Mouse (Mus musculus) Muller cell, postnatal 12 days (primary cell): ENCODE results near the gene Leng8.

ENCODE experiments used
- DNase-seq: peaks from one replicate; pipeline ENCODE4 v3.0.0-alpha.2; 2015; ENCODE audit errors: inconsistent ontology term

Gene Leng8

DNA sequence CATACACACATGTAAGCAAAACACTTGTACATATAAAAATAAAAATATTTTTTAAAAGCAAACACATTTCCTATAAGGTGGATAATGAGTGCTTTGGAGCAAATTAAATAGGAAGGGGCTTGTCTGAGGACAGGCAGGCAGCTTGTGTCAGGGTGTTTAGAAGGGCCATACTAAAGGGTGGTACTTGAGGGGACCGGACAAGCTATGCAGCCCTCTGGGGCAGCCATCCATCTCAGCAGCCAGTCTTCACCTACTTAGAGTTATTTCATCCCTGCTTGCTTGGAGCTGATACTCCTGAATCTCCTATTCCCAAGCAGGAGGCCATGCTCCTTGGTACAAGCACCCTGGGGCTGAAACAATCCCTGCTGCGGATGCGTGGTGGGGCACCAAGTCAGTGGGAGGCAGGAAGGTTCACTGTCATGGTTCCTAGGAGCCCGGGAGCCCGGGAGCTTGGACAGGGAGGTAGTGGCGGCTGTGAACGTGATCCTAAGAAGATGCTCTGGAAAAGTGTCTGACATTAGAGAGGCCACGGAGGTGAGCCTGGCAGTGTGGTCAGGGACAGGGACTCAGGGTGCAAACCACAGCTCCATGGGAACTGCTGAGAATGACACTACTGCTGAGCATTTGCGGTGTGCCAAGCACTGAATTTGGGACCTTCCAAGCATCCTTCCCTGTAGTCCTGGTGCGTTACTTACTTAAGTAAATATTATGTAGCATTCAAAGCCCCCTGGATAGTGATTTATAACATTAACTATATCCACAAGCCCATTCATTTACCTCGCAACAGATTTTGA, 9.7 kb upstream of the Leng8 start:
- no peak for DNase-seq

- DNase-seq = no peak
These were observed 8.9 kb upstream of the Leng8 start for GRCm38 (mm10) chr7:4127894-4128293.

- no peak for DNase-seq
These were observed 8.0 kb upstream of the Leng8 start for GRCm38 (mm10) chr7:4128860-4129259.

DNA sequence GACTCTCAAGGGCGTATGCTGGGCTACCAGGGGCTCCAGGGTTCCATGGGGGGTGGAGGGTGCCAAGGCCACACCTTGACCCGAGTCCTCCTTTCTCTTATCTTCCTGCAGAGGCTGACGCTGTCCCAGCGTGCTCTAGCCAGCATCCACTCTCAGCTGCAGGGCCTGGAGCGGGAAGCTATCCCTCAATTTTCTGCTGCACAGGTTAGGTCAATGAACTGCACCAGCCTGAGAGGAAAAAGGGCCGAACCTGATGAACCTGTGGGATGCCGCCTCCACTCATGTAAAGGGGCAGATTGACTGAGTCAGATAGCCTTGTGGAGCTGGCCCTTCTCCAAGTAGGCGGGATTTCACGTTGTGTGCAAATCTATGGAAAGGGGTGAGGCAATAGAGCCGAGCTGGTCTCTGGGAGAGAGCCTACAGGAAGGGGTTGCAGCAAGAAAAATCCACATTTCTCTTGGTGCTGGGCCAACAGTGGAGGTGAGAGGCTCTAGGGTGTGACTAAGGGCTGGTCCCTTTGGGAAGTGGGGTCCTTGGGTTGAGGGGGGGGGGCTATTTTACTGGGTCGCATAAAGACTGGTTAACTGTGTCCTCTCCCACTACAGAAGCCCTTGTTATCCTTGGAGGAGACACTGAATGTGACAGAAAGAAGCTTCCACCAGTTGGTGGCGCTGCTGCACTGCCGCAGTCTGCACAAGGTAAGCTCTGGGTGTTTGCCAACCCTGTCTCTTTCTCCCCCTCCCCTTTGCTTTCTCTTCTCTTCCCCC, 6.0 kb upstream of the Leng8 start:
- DNase-seq = peak; percentile 72

- DNase-seq = no peak
These were observed 4.9 kb upstream of the Leng8 start for GRCm38 (mm10) chr7:4131964-4132363.

- DNase-seq = no peak
These were observed 4.3 kb upstream of the Leng8 start for GRCm38 (mm10) chr7:4132581-4132980.

DNA sequence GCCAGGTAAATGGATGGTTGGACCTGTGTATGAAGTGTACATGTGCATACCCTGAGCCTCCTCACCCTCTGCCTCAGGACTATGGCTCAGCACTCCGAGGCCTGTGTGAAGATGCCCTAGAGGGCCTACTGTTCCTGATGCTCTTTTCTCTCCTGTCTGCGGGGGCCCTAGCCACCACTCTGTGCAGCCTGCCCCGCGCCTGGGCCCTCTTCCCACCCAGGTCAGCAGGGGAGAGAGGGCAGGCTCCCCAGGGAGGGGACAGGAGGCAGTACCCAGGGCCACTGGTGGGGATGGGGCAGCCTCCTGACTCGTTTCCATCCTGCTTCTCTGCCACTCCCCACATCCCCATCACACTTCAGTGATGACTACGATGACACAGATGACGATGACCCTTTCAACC, 3.8 kb upstream of the Leng8 start:
- no peak for DNase-seq

DNA sequence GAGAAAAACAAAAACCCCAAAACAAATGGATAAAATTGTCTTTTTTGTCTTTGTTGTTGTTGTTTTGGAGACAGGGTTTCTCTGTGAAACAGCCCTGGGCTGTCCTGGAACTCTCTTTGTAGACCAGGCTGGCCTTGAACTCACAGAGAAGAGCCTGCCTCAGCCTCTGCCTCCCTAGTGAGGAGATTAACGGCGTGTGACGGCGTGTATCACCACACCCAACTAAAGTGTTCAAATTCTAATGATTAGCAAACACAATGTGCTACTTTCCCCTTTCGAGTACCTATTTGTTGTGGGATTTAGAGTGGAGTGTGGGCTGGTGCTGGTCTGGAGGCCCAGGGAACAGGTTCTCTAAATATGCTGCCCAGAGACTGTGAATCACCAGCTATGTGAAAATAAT, 1.9 kb upstream of the Leng8 start:
- DNase-seq = no peak

DNA sequence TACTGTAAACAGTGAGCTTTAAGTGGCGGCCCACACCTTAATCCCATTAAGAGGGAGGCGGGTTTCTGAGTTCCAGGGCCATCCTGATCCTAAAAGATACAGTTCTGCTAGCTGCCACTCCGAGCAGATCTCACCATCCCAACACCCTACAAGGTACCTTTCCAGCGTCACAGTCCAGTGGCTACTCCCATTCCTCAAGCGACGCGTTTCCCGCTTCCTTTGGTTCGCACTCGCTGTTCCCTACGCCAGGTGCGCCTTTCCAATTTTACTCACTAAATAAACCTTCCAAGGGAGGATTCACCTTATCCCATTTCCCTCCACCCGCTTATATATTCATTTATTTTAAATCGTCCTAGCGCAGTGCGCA, 452 bp upstream of the Leng8 start:
- DNase-seq = no peak

DNA sequence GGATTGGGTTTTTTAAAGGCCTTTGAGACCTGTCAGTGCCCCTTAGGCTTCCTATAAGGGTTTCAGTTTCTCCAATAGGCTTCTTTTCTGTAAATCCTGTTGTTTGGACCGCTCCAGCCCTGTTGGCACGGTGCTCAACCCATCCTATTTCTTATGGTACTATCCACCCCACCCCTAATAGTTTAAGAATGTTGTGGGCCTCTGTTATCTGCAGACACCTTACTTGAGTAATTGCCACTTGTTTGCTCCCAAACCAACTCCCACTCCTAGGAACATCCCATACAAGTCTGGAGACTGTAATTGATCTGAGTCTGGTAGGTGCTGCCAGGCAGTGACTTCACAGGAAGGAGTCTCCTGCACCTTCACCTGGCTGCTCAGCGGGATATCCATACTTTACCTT, 907 bp downstream of the Leng8 start:
- DNase-seq = no peak

- no peak for DNase-seq
These were observed 1.3 kb downstream of the Leng8 start for GRCm38 (mm10) chr7:4138181-4138580.

GRCm38 (mm10) chr7:4138671-4139070, 1.8 kb downstream of the Leng8 start:
- DNase-seq = no peak

- no peak for DNase-seq
These were observed 2.6 kb downstream of the Leng8 start for GRCm38 (mm10) chr7:4139391-4139790.

DNA sequence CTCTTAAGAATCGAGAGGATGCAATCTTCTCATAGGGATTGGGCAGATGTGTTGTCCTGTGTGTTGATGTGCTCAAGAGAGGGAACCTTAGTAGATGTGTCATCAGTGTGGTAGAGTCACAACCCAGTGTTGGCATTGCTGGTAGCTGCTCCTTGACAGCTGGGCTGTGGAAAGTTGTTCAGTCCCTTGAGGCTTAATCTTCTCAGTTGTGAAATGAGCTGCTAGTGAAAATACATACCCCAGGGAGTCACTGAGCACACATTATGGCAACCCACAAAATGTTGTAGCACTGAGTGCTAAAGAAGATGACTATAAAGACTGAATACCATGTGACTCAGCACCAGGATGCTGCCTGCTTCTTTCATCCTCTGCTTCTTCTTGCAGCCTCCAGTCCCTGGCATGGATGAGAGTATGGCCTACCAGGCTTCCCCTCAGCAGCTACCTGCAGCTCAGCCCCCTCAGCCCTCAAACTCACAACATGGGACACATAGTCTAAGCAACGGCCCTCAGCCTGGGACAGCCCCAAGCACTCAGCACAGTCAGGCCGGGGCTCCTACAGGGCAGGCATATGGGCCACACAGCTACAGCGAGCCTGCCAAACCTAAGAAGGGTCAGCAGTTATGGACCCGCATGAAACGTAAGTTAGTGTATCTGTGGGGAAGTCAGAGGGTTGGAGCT, 4.9 kb downstream of the Leng8 start:
- DNase-seq = no peak

GRCm38 (mm10) chr7:4142796-4143445, 6.1 kb downstream of the Leng8 start:
- DNase-seq = no peak

- no peak for DNase-seq
These were observed 6.7 kb downstream of the Leng8 start for GRCm38 (mm10) chr7:4143506-4143905.

GRCm38 (mm10) chr7:4144046-4144445, 7.2 kb downstream of the Leng8 start:
- no peak for DNase-seq

GRCm38 (mm10) chr7:4144766-4145551, 8.1 kb downstream of the Leng8 start:
- DNase-seq = no peak

DNA sequence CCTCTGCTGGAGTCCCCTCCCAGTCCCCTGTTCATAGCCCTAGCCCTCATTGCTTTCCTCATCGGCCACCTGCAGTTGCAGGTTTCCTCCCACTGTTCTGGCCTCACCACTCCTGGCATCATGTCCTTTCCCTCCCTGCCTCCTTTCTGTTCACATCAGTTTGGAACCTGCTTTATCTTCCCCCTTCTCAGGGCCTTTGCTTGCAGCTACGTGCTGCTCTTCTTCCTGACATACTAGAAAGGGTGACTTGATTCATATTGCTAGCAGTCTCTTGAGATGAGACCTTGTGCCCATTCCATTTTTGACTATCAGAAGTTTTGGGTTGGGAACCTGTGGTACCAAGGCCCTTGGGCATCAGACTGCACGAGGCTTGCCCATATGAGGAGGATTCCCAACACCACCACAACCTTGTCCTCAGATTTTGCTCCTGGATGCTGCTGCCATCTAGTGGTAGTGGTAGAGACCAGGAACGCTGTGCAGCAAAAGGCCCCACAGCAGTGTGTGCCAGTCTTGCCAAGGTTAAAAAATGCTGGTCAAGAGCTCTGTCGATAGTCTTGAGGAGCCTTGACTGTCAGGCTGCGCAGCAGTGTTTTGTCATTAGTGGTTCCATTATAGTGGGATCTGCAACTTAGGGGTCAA, 8.8 kb downstream of the Leng8 start:
- peak; percentile 49 for DNase-seq

DNA sequence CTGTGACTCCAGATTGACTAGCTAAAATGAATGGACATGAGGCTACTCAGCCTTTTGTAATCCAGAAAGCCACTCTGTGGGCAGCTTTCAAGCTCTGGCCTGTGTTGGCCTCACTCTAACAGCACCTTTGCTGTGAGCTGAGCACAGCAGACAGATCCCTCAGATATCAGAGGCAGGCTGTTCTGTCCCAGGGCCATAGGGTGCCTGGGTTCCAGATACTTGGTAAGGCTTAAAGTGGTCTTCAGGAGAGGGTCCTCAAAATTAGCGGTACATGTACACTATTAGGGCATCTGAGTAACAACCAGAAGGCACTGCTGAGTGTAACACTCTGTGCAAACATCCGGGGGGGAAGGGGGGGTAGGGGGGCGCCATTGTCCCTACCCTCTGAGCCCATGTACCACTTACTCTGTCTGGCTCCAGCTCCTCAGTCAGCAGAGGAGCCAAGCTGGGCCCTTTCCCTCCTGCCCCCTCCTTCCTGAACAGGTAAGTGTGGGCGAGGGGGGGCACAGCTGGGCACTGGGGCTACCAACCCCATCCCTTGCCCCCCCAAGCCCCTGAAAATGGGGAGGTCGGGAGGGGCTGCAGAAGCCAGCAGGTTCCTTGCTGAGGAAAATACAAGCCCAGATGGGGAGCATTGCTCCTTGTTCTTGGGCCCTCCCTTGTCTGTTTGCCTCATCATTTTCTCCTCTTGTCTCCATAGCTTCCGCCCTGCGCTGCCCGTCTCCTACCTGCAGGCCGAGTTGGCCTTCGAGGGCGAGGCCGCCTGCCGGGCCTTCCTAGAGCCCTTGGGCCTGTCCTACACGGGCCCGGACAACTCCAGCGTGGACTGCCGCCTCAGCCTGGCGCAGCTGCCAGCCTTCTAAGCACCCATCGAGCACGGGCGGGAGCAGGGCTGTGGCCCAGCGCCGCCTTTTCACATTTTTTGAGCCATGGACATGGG, 9.7 kb downstream of the Leng8 start:
- no peak for DNase-seq
